Mouse (Mus musculus): ENCODE results near the gene Rraga. TPM values are rescaled to one million over a fixed set of nuclear protein-coding genes. Genes with fewer than 3 reads are reported as not detected.

Gene Rraga
- total and polyA plus RNA-seq, 3 experiments, result 9.6 to 182 (median 68.7) TPM

DNA sequence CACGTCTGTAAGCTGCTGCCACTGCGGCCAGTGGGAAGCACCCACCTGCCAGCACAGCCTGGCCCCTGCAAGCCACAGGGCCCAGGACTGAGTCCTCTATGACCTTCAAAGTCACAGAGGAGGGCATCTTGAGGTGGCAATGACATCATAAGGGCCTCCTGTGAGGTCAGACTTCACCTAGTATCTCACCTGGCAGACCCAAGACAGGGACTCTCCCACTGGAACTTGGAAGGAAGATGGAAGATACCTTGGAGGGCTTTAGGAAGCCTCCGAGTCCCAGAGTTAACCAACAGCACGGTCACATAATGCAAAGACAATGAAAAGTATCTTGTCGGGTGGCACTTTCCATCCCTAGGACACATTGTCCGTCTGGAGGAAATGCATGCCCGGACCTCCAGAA lies 17.2 kb upstream of the Rraga start, which contains the start of gene Saxo1:
Gene Saxo1 (minus strand): TSS at position 101 of the 400 bp plus-strand sequence.
- H3K9me3 ChIP-seq (replicated peaks; ENCODE audit: insufficient read depth, low read length), result no peaks in the 10 kb centered on the region
- no peaks in the 10 kb centered on the region; a peak in 1 of 4 replicates for H3K27me3 ChIP-seq (ENCODE audit: control insufficient read depth in 1 of 2, insufficient read depth in 2 of 2, low read length in 2 of 2)
- H3K36me3 ChIP-seq (ENCODE audit: control insufficient read depth in 1 of 2, insufficient read depth in 2 of 2, low read length in 2 of 2), result peaks cover 0 to 3% of the 10 kb centered on the region in 2 experiments; a peak in 1 of 4 replicates

DNA sequence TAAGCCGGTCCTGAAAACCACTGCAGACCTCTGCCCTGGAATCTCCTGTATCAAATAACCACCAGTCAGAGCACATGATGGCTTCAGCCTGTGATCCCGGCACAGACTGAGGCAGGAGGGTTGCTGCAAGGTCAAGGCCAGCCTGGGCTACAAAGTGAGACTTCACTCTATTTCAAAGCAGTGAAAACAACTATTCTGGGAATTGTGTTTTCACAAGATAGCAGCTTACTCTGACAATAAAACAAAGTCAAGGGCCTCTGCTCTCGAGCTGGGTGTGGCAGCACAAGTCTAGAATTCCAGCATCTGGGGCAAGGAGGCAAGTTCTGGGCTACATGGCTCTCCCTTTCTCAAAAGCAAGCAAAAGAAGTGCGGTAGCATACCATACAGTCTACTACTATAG lies 16.5 kb upstream of the Rraga start:
- Histone ChIP-seq H3K4me1 (ENCODE audit: control insufficient read depth in 1 of 2, insufficient read depth in 2 of 2, low read length in 2 of 2) (no peaks in the 10 kb centered on the region; a peak in 1 of 4 replicates), H3K9me3 (replicated peaks; ENCODE audit: insufficient read depth, low read length) (no peaks in the 10 kb centered on the region), H3K27me3 (ENCODE audit: control insufficient read depth in 1 of 2, insufficient read depth in 2 of 2, low read length in 2 of 2) (no peaks in the 10 kb centered on the region; a peak in 1 of 4 replicates), H3K27ac (ENCODE audit: control insufficient read depth, low read depth, low read length) (no peak overlapping the region), H3K4me3 (ENCODE audit: control insufficient read depth in 1 of 2, insufficient read depth in 1 of 2, low read depth in 2 of 2, low read length in 2 of 2) (no peak overlapping the region), H3K36me3 (ENCODE audit: control insufficient read depth in 1 of 2, insufficient read depth in 2 of 2, low read length in 2 of 2) (peaks cover 0 to 3% of the 10 kb centered on the region in 2 experiments; a peak in 1 of 4 replicates), H3K9ac (ENCODE audit: control insufficient read depth, low read depth, low read length, poor library complexity, severe bottlenecking) (no peak overlapping the region), H3K79me2 (ENCODE audit: control insufficient read depth, insufficient read depth, low read length, poor library complexity) (no peaks in the 10 kb centered on the region)
- TF ChIP-seq MAFK (IDR thresholded peaks at IDR 0.05; ENCODE audit: borderline replicate concordance, low read depth, low read length) (no peak), NELFE (IDR thresholded peaks at IDR 0.05; ENCODE audit: low read depth, low read length) (no peak), MYC (IDR thresholded peaks at IDR 0.05; ENCODE audit: low read depth, low read length) (no peak), ELF1 (IDR thresholded peaks at IDR 0.05; ENCODE audit: low read depth, low read length) (no peak), POLR2AphosphoS2 (IDR thresholded peaks at IDR 0.05; ENCODE audit: low read length) (no peak), KAT2A (conservative IDR thresholded peaks at IDR 0.05; ENCODE audit: low read depth, low read length) (no peak), GABPA (IDR thresholded peaks at IDR 0.05; ENCODE audit: low read depth, low read length) (no peak), MEF2A (IDR thresholded peaks at IDR 0.05; ENCODE audit: extremely low read depth, insufficient replicate concordance, low read depth, low read length, poor library complexity, severe bottlenecking) (no peak), TCF12 (IDR thresholded peaks at IDR 0.05; ENCODE audit: low read depth, low read length) (no peak), ZKSCAN1 (IDR thresholded peaks at IDR 0.05; ENCODE audit: low read depth, low read length) (no peak), JUND (IDR thresholded peaks at IDR 0.05; ENCODE audit: low read depth, low read length) (no peak), POLR2A (IDR thresholded peaks at IDR 0.05; ENCODE audit: control insufficient read depth in 1 of 2, insufficient read depth in 1 of 2, low read depth in 1 of 2, low read length in 2 of 2, poor library complexity in 1 of 2) (no peak), USF2 (IDR thresholded peaks at IDR 0.05; ENCODE audit: borderline replicate concordance in 1 of 2, insufficient read depth in 1 of 2, low read depth in 1 of 2, low read length in 2 of 2) (no peak), RCOR1 (IDR thresholded peaks at IDR 0.05; ENCODE audit: low read depth, low read length) (no peak), MAZ (IDR thresholded peaks at IDR 0.05; ENCODE audit: low read depth, low read length) (no peak), CTCF (IDR thresholded peaks at IDR 0.05 in 2 of 3, conservative IDR thresholded peaks at IDR 0.05 in 1 of 3; ENCODE audit: control insufficient read depth in 1 of 3, insufficient read depth in 1 of 3, low read depth in 2 of 3, low read length in 3 of 3, poor library complexity in 1 of 3, severe bottlenecking in 1 of 3) (no peak), GATA1 (IDR thresholded peaks at IDR 0.05; ENCODE audit: low read depth, low read length) (no peak), SIN3A (IDR thresholded peaks at IDR 0.05; ENCODE audit: low read length) (no peak)
- no peak for DNase-seq (ENCODE audit: low read depth, low spot score)

More for the DNA sequence above, 17.2 kb upstream of the Rraga start, which contains the start of gene Saxo1:
- no peak for DNase-seq (ENCODE audit: low read depth, low spot score)
- no peak for TF ChIP-seq CHD2 (IDR thresholded peaks at IDR 0.05; ENCODE audit: low read length)
- no peak for TF ChIP-seq TCF12 (IDR thresholded peaks at IDR 0.05; ENCODE audit: low read depth, low read length)
- no peak for TF ChIP-seq MYB (IDR thresholded peaks at IDR 0.05; ENCODE audit: low read depth, low read length)
- no peak for TF ChIP-seq ZKSCAN1 (IDR thresholded peaks at IDR 0.05; ENCODE audit: low read depth, low read length)
- no peak for TF ChIP-seq MEF2A (IDR thresholded peaks at IDR 0.05; ENCODE audit: extremely low read depth, insufficient replicate concordance, low read depth, low read length, poor library complexity, severe bottlenecking)
- TF ChIP-seq GABPA (IDR thresholded peaks at IDR 0.05; ENCODE audit: low read depth, low read length), result no peak
- no peak for TF ChIP-seq MAX (IDR thresholded peaks at IDR 0.05; ENCODE audit: low read length)
- TF ChIP-seq UBTF (IDR thresholded peaks at IDR 0.05; ENCODE audit: borderline replicate concordance, insufficient read depth, low read depth, low read length), result no peak
- no peak for TF ChIP-seq MAZ (IDR thresholded peaks at IDR 0.05; ENCODE audit: low read depth, low read length)
- no peak for TF ChIP-seq MYC (IDR thresholded peaks at IDR 0.05; ENCODE audit: low read depth, low read length)
- Histone ChIP-seq H3K4me3 (ENCODE audit: control insufficient read depth in 1 of 2, insufficient read depth in 1 of 2, low read depth in 2 of 2, low read length in 2 of 2) (no peak within 1 kb of the TSS), H3K27ac (ENCODE audit: control insufficient read depth, low read depth, low read length) (no peak within 1 kb of the TSS), H3K4me1 (ENCODE audit: control insufficient read depth in 1 of 2, insufficient read depth in 2 of 2, low read length in 2 of 2) (no peaks in the 10 kb centered on the region; a peak in 1 of 4 replicates), H3K9ac (ENCODE audit: control insufficient read depth, low read depth, low read length, poor library complexity, severe bottlenecking) (no peak within 1 kb of the TSS), H3K79me2 (ENCODE audit: control insufficient read depth, insufficient read depth, low read length, poor library complexity) (no peaks in the 10 kb centered on the region)

All from MEL (cell line).